Mouse (Mus musculus) olfactory bulb, adult 2 months (tissue): ENCODE measurements around the gene Arhgap30.

Source experiments
- CTCF ChIP-seq: fragments of 200-500 bp; IDR thresholded peaks from 2 replicates; pipeline ENCODE4 v1.5.1; 2012; ENCODE audit warnings: low read depth, mild to moderate bottlenecking, low read length, moderate library complexity; ENCODE audit not compliant: insufficient read depth
- POLR2A ChIP-seq: fragments of 200-500 bp; IDR thresholded peaks from 2 replicates; pipeline ENCODE4 v1.6.1; 2012; ENCODE audit warnings: mild to moderate bottlenecking, low read depth, low read length, moderate library complexity; ENCODE audit not compliant: insufficient read depth

DNA sequence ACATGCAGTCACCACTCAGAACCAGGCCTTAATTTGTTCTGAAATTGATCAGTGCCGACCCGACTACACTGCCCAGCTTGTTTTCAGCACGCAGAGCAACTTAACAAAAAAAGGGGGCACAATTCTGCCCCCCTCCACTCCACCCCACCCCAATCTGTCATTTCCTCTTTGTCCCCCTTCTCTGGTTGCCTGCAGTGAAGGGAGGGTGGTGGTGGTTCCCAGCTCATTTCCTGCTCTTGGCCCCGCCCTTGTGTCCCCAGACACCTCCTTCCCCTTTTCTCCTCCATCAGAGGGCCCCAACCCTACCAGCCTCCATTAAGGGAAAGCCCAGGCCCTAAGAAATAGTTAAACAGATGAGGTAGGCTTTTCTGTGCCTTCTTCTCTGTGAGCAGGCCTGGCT lies 1.3 kb downstream of the Arhgap30 start:
- TF ChIP-seq CTCF (no peak), POLR2A (no peak)
